Mouse (Mus musculus) lung, postnatal 0 days (tissue): ENCODE data around the gene Togaram1. TPM values are rescaled to one million over a fixed set of nuclear protein-coding genes. Genes with fewer than 3 reads are reported as not detected.

Experiments
- ATAC-seq: fragments of 200-750 bp; cut with Nextera tagmentation; 2 replicates; pipeline ENCODE4 v1.8.0; 2017; ENCODE audit warnings: moderate library complexity
- DNase-seq: peaks from one replicate; pipeline ENCODE4 v3.0.0-alpha.2; 2016; ENCODE audit warnings: low spot score
- H3K27ac ChIP-seq: fragments of 300-500 bp; sonication (generic); 2 replicates; pipeline ENCODE4 v1.5.1; 2014; ENCODE audit warnings: antibody characterized with exemption, mild to moderate bottlenecking, low read length, mixed read lengths
- H3K27me3 ChIP-seq: fragments of 300-500 bp; sonication (generic); replicated peaks from 2 replicates; pipeline ENCODE4 v1.6.1; 2014; ENCODE audit warnings: low read length, mixed read lengths; ENCODE audit not compliant: insufficient read depth
- H3K36me3 ChIP-seq: fragments of 300-500 bp; sonication (generic); 2 replicates; pipeline ENCODE4 v1.6.1; 2014; ENCODE audit warnings: low read length, mixed read lengths; ENCODE audit not compliant: insufficient read depth
- H3K4me1 ChIP-seq: fragments of 300-500 bp; sonication (generic); 2 replicates; pipeline ENCODE4 v1.6.1; 2014; ENCODE audit warnings: antibody characterized with exemption, low read depth, low read length, mixed read lengths; ENCODE audit not compliant: insufficient read depth
- H3K4me2 ChIP-seq: fragments of 300-500 bp; sonication (generic); replicated peaks from 2 replicates; pipeline ENCODE4 v1.6.1; 2014; ENCODE audit warnings: low read depth, mild to moderate bottlenecking, low read length, moderate library complexity, mixed read lengths
- H3K4me3 ChIP-seq: fragments of 300-500 bp; sonication (generic); 2 replicates; pipeline ENCODE4 v1.5.1; 2014; ENCODE audit warnings: low read depth, low read length
- H3K9ac ChIP-seq: fragments of 300-500 bp; sonication (generic); replicated peaks from 2 replicates; pipeline ENCODE4 v1.6.1; 2014; ENCODE audit warnings: low read depth, mild to moderate bottlenecking
- H3K9me3 ChIP-seq: fragments of 300-500 bp; sonication (generic); 2 replicates; pipeline ENCODE4 v1.6.1; 2016; ENCODE audit warnings: low read length, mixed read lengths
- CTCF ChIP-seq: IDR thresholded peaks from 2 replicates; pipeline ENCODE4 v1.5.1; 2016; ENCODE audit warnings: antibody characterized with exemption, mild to moderate bottlenecking
- EP300 ChIP-seq: IDR thresholded peaks from 2 replicates; pipeline ENCODE4 v1.6.1; 2016; ENCODE audit warnings: antibody characterized with exemption, mild to moderate bottlenecking, control low read depth
- WGBS: fragments of 180-500 bp; shearing (Covaris S2); extraction: QIAGEN DNeasy Blood & Tissue Kit; methylation state at CpG from one replicate; pipeline ENCODE4 v1.1.7; 2014; 5-methylcytosine and 5-hydroxymethylcytosine counted together
- polyA plus RNA-seq: library from polyadenylated mRNA; unstranded; fragments of >200 nt; fragmentation: Nextera tagmentation; extraction: Ambion mirVana; gene quantifications from 2 replicates; pipeline ENCODE4 v1.2.1, GENCODE M21; 2015

Gene Togaram1
- polyA plus RNA-seq, 1 experiment from 2014 or later = 18.2 TPM

GRCm38 (mm10) chr12:65036190-65036870 is 70.7 kb downstream of the Togaram1 start, which contains the start of gene Prpf39:
Gene Prpf39 (plus strand): TSS chr12:65036333.
- peak; percentile 96 for ATAC-seq
- Histone ChIP-seq H3K36me3 (no peaks in the 10 kb centered on the region), H3K27me3 (no peaks in the 10 kb centered on the region), H3K4me2 (peak within 1 kb of the TSS; percentile 57), H3K9me3 (no peaks in the 10 kb centered on the region), H3K27ac (peak within 1 kb of the TSS; percentile 91), H3K4me3 (peak within 1 kb of the TSS; percentile 92), H3K9ac (peak within 1 kb of the TSS; percentile 90), H3K4me1 (peaks cover 14% of the 10 kb centered on the region)
- TF ChIP-seq CTCF = peak; percentile 28; the same call in 1 of the 2 replicates
- TF ChIP-seq EP300 = no peak
- DNase-seq = peak; percentile 97
- WGBS = under 1% methylated on average over 52 of the region's 65 CpGs

- TF ChIP-seq EP300 = no peak
- no peak for TF ChIP-seq CTCF
- no peak for ATAC-seq
- WGBS = 11% methylated on average over 18 of the region's 18 CpGs
- peaks cover 14% of the 10 kb centered on the region for H3K4me1 ChIP-seq
- H3K9me3 ChIP-seq = no peaks in the 10 kb centered on the region
- H3K9ac ChIP-seq = peak overlapping the region; percentile 90
- H3K27me3 ChIP-seq = no peaks in the 10 kb centered on the region
- H3K4me2 ChIP-seq = peak overlapping the region; percentile 57
- H3K4me3 ChIP-seq = peak overlapping the region; percentile 92
- peak; percentile 44 for DNase-seq
- no peak overlapping the region for H3K27ac ChIP-seq
- no peaks in the 10 kb centered on the region for H3K36me3 ChIP-seq
Measured at GRCm38 (mm10) chr12:65036892-65037545, 71.4 kb downstream of the Togaram1 start.

GRCm38 (mm10) chr12:65037546-65037937 is 71.9 kb downstream of the Togaram1 start:
- H3K4me2 ChIP-seq = peak overlapping the region; percentile 57
- DNase-seq = peak; percentile 63
- no peak overlapping the region for H3K27ac ChIP-seq
- ATAC-seq = no peak
- no peak overlapping the region for H3K9ac ChIP-seq
- WGBS = 16% methylated on average over 4 of the region's 4 CpGs
- no peak for TF ChIP-seq CTCF
- no peak for TF ChIP-seq EP300
- peaks cover 14% of the 10 kb centered on the region for H3K4me1 ChIP-seq
- no peaks in the 10 kb centered on the region for H3K27me3 ChIP-seq
- H3K9me3 ChIP-seq = no peaks in the 10 kb centered on the region
- peak overlapping the region; percentile 92; the same call in 1 of the 2 replicates for H3K4me3 ChIP-seq
- H3K36me3 ChIP-seq = no peaks in the 10 kb centered on the region

- Histone ChIP-seq H3K9ac (no peak overlapping the region), H3K36me3 (0 out of 2 replicates have a peak, but pooled peaks cover 3% of the 10 kb centered on the region), H3K27ac (no peak overlapping the region), H3K9me3 (no peaks in the 10 kb centered on the region), H3K27me3 (no peaks in the 10 kb centered on the region), H3K4me3 (no peak overlapping the region), H3K4me2 (no peak overlapping the region), H3K4me1 (no peaks in the 10 kb centered on the region)
- no peak for TF ChIP-seq EP300
- no peak for TF ChIP-seq CTCF
- DNase-seq (no peak), ATAC-seq (no peak)
Measured at GRCm38 (mm10) chr12:65048799-65049198, 83.2 kb downstream of the Togaram1 start.

- no peaks in the 10 kb centered on the region for H3K4me1 ChIP-seq
- H3K27ac ChIP-seq = no peak overlapping the region
- no peaks in the 10 kb centered on the region for H3K27me3 ChIP-seq
- 77% methylated on average over 2 of the region's 2 CpGs for WGBS
- no peak overlapping the region for H3K4me3 ChIP-seq
- H3K9me3 ChIP-seq = no peaks in the 10 kb centered on the region
- TF ChIP-seq CTCF (no peak), EP300 (no peak)
- DNase-seq (no peak), ATAC-seq (no peak)
- H3K9ac ChIP-seq = no peak overlapping the region
- H3K36me3 ChIP-seq = peaks cover 23% of the 10 kb centered on the region; the same call in 1 of the 2 replicates
- H3K4me2 ChIP-seq = no peak overlapping the region
Measured at GRCm38 (mm10) chr12:65058203-65058602, 92.6 kb downstream of the Togaram1 start.

- Histone ChIP-seq H3K27me3 (no peaks in the 10 kb centered on the region), H3K9me3 (no peaks in the 10 kb centered on the region), H3K27ac (no peak overlapping the region), H3K4me3 (no peak overlapping the region), H3K9ac (no peak overlapping the region), H3K4me1 (no peaks in the 10 kb centered on the region), H3K4me2 (no peak overlapping the region), H3K36me3 (peaks cover 21% of the 10 kb centered on the region)
- no peak for ATAC-seq
- TF ChIP-seq EP300 (no peak), CTCF (no peak)
- no peak for DNase-seq
Measured at GRCm38 (mm10) chr12:65061082-65061481, 95.5 kb downstream of the Togaram1 start.
